Mouse (Mus musculus) MEL (cell line): ENCODE data around the gene Trim46. TPM values are rescaled to one million over a fixed set of nuclear protein-coding genes. Genes with fewer than 3 reads are reported as not detected.
A peak's percentile ranks its signal among the peaks of the same experiment; 100 is the strongest.

Experiments used
- DNase-seq: peaks from one replicate; pipeline ENCODE4 v3.0.0; 2011; ENCODE audit warnings: low read depth, low spot score
- H3K27ac ChIP-seq: 2 replicates; pipeline ENCODE4 v1.5.1; 2012; ENCODE audit warnings: low read depth, mild to moderate bottlenecking, control low read depth, low read length, moderate library complexity; ENCODE audit not compliant: control insufficient read depth
- H3K27me3 ChIP-seq, 2 experiments: fragments of 150-350 bp in 1 of 2; sonication (generic) in 1 of 2; 2 replicates each; pipeline ENCODE4 v1.6.1; 2012; ENCODE audit warnings: low read length in 2 of 2, mild to moderate bottlenecking in 2 of 2, improper control_type of control experiment in 1 of 2, moderate library complexity in 1 of 2; ENCODE audit not compliant: insufficient read depth in 2 of 2, control insufficient read depth in 1 of 2
- H3K36me3 ChIP-seq, 2 experiments: 2 replicates each; pipeline ENCODE4 v1.6.1; 2012 to 2014; ENCODE audit warnings: low read length in 2 of 2, improper control_type of control experiment in 1 of 2, inconsistent platforms in 1 of 2, mild to moderate bottlenecking in 1 of 2; ENCODE audit not compliant: insufficient read depth in 2 of 2, control insufficient read depth in 1 of 2
- H3K4me1 ChIP-seq, 2 experiments: fragments of 150-350 bp in 1 of 2; sonication (generic) in 1 of 2; 2 replicates each; pipeline ENCODE4 v1.6.1; 2012; ENCODE audit warnings: low read length in 2 of 2, improper control_type of control experiment in 1 of 2, mild to moderate bottlenecking in 1 of 2; ENCODE audit not compliant: insufficient read depth in 2 of 2, control insufficient read depth in 1 of 2
- H3K4me3 ChIP-seq, 2 experiments: fragments of 150-350 bp in 1 of 2; sonication (generic) in 1 of 2; 2 replicates each; pipeline ENCODE4 v1.5.1; 2012; ENCODE audit warnings: low read depth in 2 of 2, low read length in 2 of 2, mild to moderate bottlenecking in 2 of 2, moderate library complexity in 2 of 2, control low read depth in 1 of 2, improper control_type of control experiment in 1 of 2; ENCODE audit not compliant: control insufficient read depth in 1 of 2, insufficient read depth in 1 of 2
- H3K79me2 ChIP-seq: 2 replicates; pipeline ENCODE4 v1.6.1; 2012; ENCODE audit warnings: mild to moderate bottlenecking, low read length, moderate library complexity; ENCODE audit not compliant: control insufficient read depth, poor library complexity, insufficient read depth
- H3K9ac ChIP-seq: 2 replicates; pipeline ENCODE4 v1.6.1; 2012; ENCODE audit warnings: low read depth, mild to moderate bottlenecking, control low read depth, low read length, moderate library complexity; ENCODE audit not compliant: control insufficient read depth, poor library complexity, severe bottlenecking
- H3K9me3 ChIP-seq: fragments of 150-350 bp; sonication (generic); replicated peaks from 2 replicates; pipeline ENCODE4 v1.6.1; 2012; ENCODE audit warnings: mild to moderate bottlenecking, low read length, improper control_type of control experiment, moderate library complexity; ENCODE audit not compliant: insufficient read depth
- CHD2 ChIP-seq: IDR thresholded peaks from 2 replicates; pipeline ENCODE4 v1.6.1; 2011; ENCODE audit warnings: low read length, improper control_type of control experiment
- CTCF ChIP-seq, 3 experiments: IDR thresholded peaks in 2 of 3; conservative IDR thresholded peaks in 1 of 3; 2 replicates each; pipeline ENCODE4 v1.5.1; 2011 to 2012; ENCODE audit warnings: low read length in 3 of 3, low read depth in 2 of 3, mild to moderate bottlenecking in 2 of 3, improper control_type of control experiment in 1 of 3, inconsistent platforms in 1 of 3, mixed read lengths in 1 of 3, moderate library complexity in 1 of 3; ENCODE audit not compliant: control insufficient read depth in 1 of 3, insufficient read depth in 1 of 3, poor library complexity in 1 of 3, severe bottlenecking in 1 of 3
- ELF1 ChIP-seq: IDR thresholded peaks from 2 replicates; pipeline ENCODE4 v1.6.1; 2014; ENCODE audit warnings: low read depth, mild to moderate bottlenecking, inconsistent platforms, low read length, improper control_type of control experiment, moderate library complexity
- GATA1 ChIP-seq: IDR thresholded peaks from 2 replicates; pipeline ENCODE4 v1.6.1; 2011; ENCODE audit warnings: low read depth, low read length, improper control_type of control experiment
- HCFC1 ChIP-seq: IDR thresholded peaks from 2 replicates; pipeline ENCODE4 v1.6.1; 2012; ENCODE audit warnings: low read depth, mild to moderate bottlenecking, inconsistent platforms, low read length, improper control_type of control experiment, moderate library complexity
- JUND ChIP-seq: IDR thresholded peaks from 2 replicates; pipeline ENCODE4 v1.6.1; 2011; ENCODE audit warnings: low read depth, mild to moderate bottlenecking, improper control_type of control experiment, low read length
- MEF2A ChIP-seq: IDR thresholded peaks from 2 replicates; pipeline ENCODE4 v1.6.1; 2014; ENCODE audit warnings: low read depth, mild to moderate bottlenecking, inconsistent platforms, low read length, improper control_type of control experiment; ENCODE audit not compliant: poor library complexity, insufficient replicate concordance, severe bottlenecking; ENCODE audit errors: extremely low read depth
- MXI1 ChIP-seq: IDR thresholded peaks from 2 replicates; pipeline ENCODE4 v1.6.1; 2011; ENCODE audit warnings: mild to moderate bottlenecking, low read depth, low read length, improper control_type of control experiment
- MYB ChIP-seq: IDR thresholded peaks from 2 replicates; pipeline ENCODE4 v1.6.1; 2011; ENCODE audit warnings: mild to moderate bottlenecking, low read depth, low read length, improper control_type of control experiment
- NELFE ChIP-seq: IDR thresholded peaks from 2 replicates; pipeline ENCODE4 v1.6.1; 2011; ENCODE audit warnings: low read depth, low read length, improper control_type of control experiment
- NRF1 ChIP-seq: IDR thresholded peaks from 2 replicates; pipeline ENCODE4 v1.6.1; 2014; ENCODE audit warnings: low read depth, mild to moderate bottlenecking, inconsistent platforms, low read length, improper control_type of control experiment, moderate library complexity; ENCODE audit not compliant: poor library complexity, insufficient read depth, severe bottlenecking
- POLR2A ChIP-seq, 2 experiments: IDR thresholded peaks; 2 replicates each; pipeline ENCODE4 v1.6.1; 2011 to 2012; ENCODE audit warnings: low read length in 2 of 2, mild to moderate bottlenecking in 2 of 2, control low read depth in 1 of 2, improper control_type of control experiment in 1 of 2, low read depth in 1 of 2, moderate library complexity in 1 of 2; ENCODE audit not compliant: control insufficient read depth in 1 of 2, insufficient read depth in 1 of 2, poor library complexity in 1 of 2
- RAD21 ChIP-seq: IDR thresholded peaks from 2 replicates; pipeline ENCODE4 v1.6.1; 2011; ENCODE audit warnings: mild to moderate bottlenecking, low read depth, low read length, improper control_type of control experiment
- SMC3 ChIP-seq: IDR thresholded peaks from 2 replicates; pipeline ENCODE4 v1.6.1; 2011; ENCODE audit warnings: low read depth, low read length, improper control_type of control experiment
- TAL1 ChIP-seq: IDR thresholded peaks from 2 replicates; pipeline ENCODE4 v1.6.1; 2012; ENCODE audit warnings: mild to moderate bottlenecking, inconsistent platforms, low read length, moderate library complexity, mixed read lengths
- TCF12 ChIP-seq: IDR thresholded peaks from 2 replicates; pipeline ENCODE4 v1.6.1; 2014; ENCODE audit warnings: low read depth, mild to moderate bottlenecking, inconsistent platforms, low read length, improper control_type of control experiment, moderate library complexity
- USF1 ChIP-seq: IDR thresholded peaks from 2 replicates; pipeline ENCODE4 v1.6.1; 2014; ENCODE audit warnings: low read depth, mild to moderate bottlenecking, inconsistent platforms, low read length, improper control_type of control experiment, moderate library complexity
- ZC3H11A ChIP-seq: IDR thresholded peaks from 2 replicates; pipeline ENCODE4 v1.6.1; 2012; ENCODE audit warnings: low read depth, mild to moderate bottlenecking, inconsistent platforms, low read length, improper control_type of control experiment
- ZKSCAN1 ChIP-seq: IDR thresholded peaks from 2 replicates; pipeline ENCODE4 v1.6.1; 2012; ENCODE audit warnings: low read depth, mild to moderate bottlenecking, inconsistent platforms, low read length, improper control_type of control experiment, moderate library complexity
- ZMIZ1 ChIP-seq: IDR thresholded peaks from 2 replicates; pipeline ENCODE4 v1.6.1; 2012; ENCODE audit warnings: low read depth, mild to moderate bottlenecking, inconsistent platforms, low read length, improper control_type of control experiment, moderate library complexity
- ZNF384 ChIP-seq: IDR thresholded peaks from 2 replicates; pipeline ENCODE4 v1.6.1; 2012; ENCODE audit warnings: low read depth, mild to moderate bottlenecking, inconsistent platforms, low read length, improper control_type of control experiment
- polyA plus RNA-seq, 2 experiments: library from polyadenylated mRNA; stranded (reverse) in 1 of 2; unstranded in 1 of 2; fragments of >175 nt in 1 of 2; fragments of >200 nt in 1 of 2; gene quantifications; 2 replicates each; pipeline versions ENCODE4 v1.2.1 to v1.2.4; 2012; ENCODE audit warnings: low replicate concordance in 2 of 2, low read depth in 1 of 2; ENCODE audit not compliant: insufficient read length in 2 of 2, insufficient read depth in 1 of 2, missing spikeins in 1 of 2
- total RNA-seq: library from RNA; depleted of rRNA; stranded (reverse); fragments of 300-350 nt; gene quantifications from 2 replicates; pipeline ENCODE4 v1.2.3, GENCODE M21; 2012

Trim46 gene
- total and polyA plus RNA-seq, 3 experiments = 3.3 to 7.7 TPM; not detected in 1

DNA sequence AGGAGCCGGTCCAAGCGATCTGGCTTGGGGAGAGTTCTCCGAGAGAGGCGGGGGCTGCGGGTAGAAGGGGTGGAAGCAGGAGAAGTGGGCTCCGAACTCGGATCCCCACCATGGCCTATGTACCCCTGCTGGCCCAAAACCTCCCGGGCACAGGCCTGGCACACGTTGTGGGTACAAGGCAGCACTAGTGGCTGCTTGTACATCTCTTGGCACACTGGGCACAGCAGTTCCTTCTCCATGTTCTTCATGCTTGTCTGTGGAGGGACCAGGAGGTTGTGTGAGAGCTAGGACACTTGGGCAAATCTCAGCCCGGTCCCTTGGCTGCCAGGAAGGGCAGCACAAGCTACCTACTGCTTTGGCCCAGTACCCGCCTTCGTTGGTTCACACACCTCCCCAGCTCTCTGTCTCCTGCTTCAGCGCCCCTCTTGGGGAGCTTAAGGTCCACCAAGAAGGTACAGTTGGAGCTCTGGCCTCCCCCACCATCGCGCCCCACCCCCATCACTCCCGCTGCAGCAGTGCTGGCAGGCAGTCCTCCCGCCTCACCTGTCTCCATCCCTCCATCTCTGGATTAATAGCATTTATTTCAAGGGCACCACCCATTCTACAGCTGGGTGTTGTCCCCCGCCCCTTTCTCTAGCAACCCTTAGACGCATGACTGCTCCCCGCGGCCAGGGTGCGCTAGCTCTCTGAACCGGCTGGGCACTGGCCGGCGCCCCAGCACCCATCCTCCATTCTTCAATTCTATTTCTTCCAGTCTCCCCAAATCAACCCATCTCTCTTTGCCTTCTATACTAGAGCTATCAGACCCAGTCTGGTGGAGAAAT is 1.7 kb downstream of the Trim46 start:
- H3K9ac ChIP-seq = no peak overlapping the region
- no peaks in the 10 kb centered on the region for H3K9me3 ChIP-seq
- H3K36me3 ChIP-seq = peaks cover 7 to 11% of the 10 kb centered on the region in 2 experiments; a peak in 3 of 4 replicates
- peaks cover 17% of the 10 kb centered on the region for H3K79me2 ChIP-seq
- H3K27me3 ChIP-seq = no peaks in the 10 kb centered on the region
- no peak for DNase-seq
- H3K4me1 ChIP-seq = peaks cover 11 to 12% of the 10 kb centered on the region in 2 experiments; a peak in 3 of 4 replicates
- TF ChIP-seq MEF2A (no peak), MYB (no peak), ELF1 (no peak), JUND (no peak), CTCF (IDR thresholded peaks at IDR 0.05 in 2 of 3, conservative IDR thresholded peaks at IDR 0.05 in 1 of 3; ENCODE audit: control insufficient read depth in 1 of 3, insufficient read depth in 1 of 3, low read depth in 2 of 3, low read length in 3 of 3, poor library complexity in 1 of 3, severe bottlenecking in 1 of 3) (no peak), TCF12 (no peak)
- no peak overlapping the region for H3K4me3 ChIP-seq
- no peak overlapping the region for H3K27ac ChIP-seq

DNA sequence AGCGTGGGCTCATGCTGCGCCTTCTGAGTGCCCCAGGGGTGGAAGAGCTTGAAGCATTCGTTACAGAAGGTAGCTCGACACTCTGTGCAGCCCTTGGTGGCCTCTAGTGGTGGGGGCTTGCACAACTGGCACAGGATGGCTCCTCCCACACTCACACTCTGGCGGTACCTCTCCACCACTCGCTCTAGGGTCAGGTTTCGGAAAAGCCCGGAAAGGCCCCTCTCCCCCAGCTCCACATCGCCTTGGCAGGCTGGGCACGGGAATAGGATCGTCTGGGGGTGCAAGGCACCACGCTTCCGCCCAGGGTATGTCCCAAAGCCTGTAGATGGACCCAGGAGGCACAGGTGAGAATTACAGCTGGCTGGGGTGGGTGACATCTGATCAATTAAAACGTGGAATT is 2.5 kb downstream of the Trim46 start:
- no peak overlapping the region for H3K27ac ChIP-seq
- no peak overlapping the region for H3K9ac ChIP-seq
- peak; percentile 50 for DNase-seq
- H3K4me1 ChIP-seq = peaks cover 11 to 12% of the 10 kb centered on the region in 2 experiments; a peak in 3 of 4 replicates
- TF ChIP-seq NELFE (no peak), POLR2A (IDR thresholded peaks at IDR 0.05; ENCODE audit: control insufficient read depth in 1 of 2, insufficient read depth in 1 of 2, low read depth in 1 of 2, low read length in 2 of 2, poor library complexity in 1 of 2) (no peak), CTCF (IDR thresholded peaks at IDR 0.05 in 2 of 3, conservative IDR thresholded peaks at IDR 0.05 in 1 of 3; ENCODE audit: control insufficient read depth in 1 of 3, insufficient read depth in 1 of 3, low read depth in 2 of 3, low read length in 3 of 3, poor library complexity in 1 of 3, severe bottlenecking in 1 of 3) (peak; percentile 27 to 51 (median 39)), NRF1 (no peak), GATA1 (no peak)
- H3K27me3 ChIP-seq = no peaks in the 10 kb centered on the region
- H3K36me3 ChIP-seq = peaks cover 7 to 11% of the 10 kb centered on the region in 2 experiments; a peak in 3 of 4 replicates
- peaks cover 17% of the 10 kb centered on the region for H3K79me2 ChIP-seq
- H3K9me3 ChIP-seq = no peaks in the 10 kb centered on the region
- H3K4me3 ChIP-seq = no peak overlapping the region

DNA sequence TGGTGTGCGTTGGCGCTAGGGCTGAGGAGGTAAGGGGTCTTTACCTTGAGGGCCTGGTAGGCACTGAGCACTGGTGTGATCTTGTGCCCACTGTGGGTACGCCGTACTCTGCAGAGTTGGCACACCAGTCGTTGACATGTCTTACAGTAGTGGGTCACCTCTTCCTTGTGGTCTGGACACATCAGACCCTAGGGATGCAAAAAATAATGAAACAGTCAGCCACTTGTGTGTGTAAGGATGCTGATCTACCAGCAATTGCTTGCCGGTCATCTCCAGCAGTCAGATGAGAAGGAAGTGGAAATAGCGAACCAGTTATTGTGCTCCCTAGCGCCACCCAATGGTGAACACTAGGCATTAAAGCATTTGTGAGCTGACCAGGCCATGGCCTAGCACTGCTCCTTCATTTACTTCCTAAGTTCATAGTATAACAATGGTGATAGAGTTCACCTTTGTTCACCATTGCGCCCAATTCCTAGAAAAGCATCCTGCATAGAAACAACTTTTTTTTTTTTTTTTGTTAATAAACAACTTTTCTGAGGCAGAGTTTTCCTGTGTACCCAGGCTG is 3.7 kb downstream of the Trim46 start:
- H3K4me1 ChIP-seq = peaks cover 6 to 7% of the 10 kb centered on the region in 2 experiments; a peak in 3 of 4 replicates
- no peaks in the 10 kb centered on the region for H3K27me3 ChIP-seq
- H3K4me3 ChIP-seq = no peak overlapping the region
- peaks cover under 1 to 5% of the 10 kb centered on the region in 2 experiments; a peak in 3 of 4 replicates for H3K36me3 ChIP-seq
- no peaks in the 10 kb centered on the region for H3K9me3 ChIP-seq
- H3K9ac ChIP-seq = no peak overlapping the region
- peaks cover 13% of the 10 kb centered on the region for H3K79me2 ChIP-seq
- peak; percentile 88 for DNase-seq
- H3K27ac ChIP-seq = no peak overlapping the region
- TF ChIP-seq ZMIZ1 (no peak), ZC3H11A (peak; percentile 49), HCFC1 (0 out of 2 replicates have a peak, but pooled peaks have one; percentile 21), ZNF384 (peak; percentile 23; the same call in 1 of the 2 replicates), TAL1 (no peak), USF1 (no peak), CTCF (IDR thresholded peaks at IDR 0.05 in 2 of 3, conservative IDR thresholded peaks at IDR 0.05 in 1 of 3; ENCODE audit: control insufficient read depth in 1 of 3, insufficient read depth in 1 of 3, low read depth in 2 of 3, low read length in 3 of 3, poor library complexity in 1 of 3, severe bottlenecking in 1 of 3) (peak; percentile 76 to 99 (median 94)), CHD2 (no peak), JUND (0 out of 2 replicates have a peak, but pooled peaks have one; percentile 38), SMC3 (peak; percentile 82), ZKSCAN1 (no peak), MEF2A (no peak), ELF1 (0 out of 2 replicates have a peak, but pooled peaks have one; percentile 58), RAD21 (peak; percentile 61), MXI1 (peak; percentile 28; the same call in 1 of the 2 replicates)
